In the genomic region with DNA sequence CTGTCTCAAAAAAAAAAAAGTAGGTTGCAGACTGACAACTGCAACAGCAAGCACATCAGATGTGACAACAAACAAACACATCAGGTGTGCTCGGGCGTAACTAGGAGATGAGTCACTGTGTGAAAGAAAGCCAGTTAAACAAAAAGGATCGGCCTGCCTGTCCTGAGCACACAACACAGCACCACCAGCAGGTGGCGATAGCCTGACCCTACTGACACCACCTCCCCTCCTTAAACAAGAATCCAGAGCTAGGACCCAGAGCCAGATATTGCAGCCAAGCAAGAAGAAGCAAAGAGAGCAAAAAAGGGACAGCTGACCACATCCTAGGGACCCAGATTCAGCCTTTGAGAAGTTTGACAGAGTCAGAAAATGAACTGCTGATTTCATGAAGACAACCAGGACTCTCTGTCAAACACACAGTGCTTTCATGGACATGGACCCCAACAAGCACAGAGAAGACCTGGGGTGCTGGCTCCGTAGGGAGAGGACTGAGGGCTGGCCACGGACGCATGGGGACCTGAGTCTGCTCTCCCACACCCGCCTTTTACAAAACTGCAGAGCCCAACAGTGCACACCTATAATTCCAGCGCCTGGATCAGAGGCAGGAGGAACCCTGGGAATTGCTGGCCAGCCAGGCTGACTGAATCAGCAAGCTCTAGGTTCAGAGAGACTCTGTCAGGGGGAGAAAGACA, we compare ENCODE assay signal across 8 mouse cellular contexts. TPM values are rescaled to one million over a fixed set of nuclear protein-coding genes. Genes with fewer than 3 reads are reported as not detected.
DNase-seq lines count a peak whose midpoint lies in the region; ATAC-seq and TF ChIP-seq lines count a peak whose summit lies in the region.

No protein-coding gene starts in this region.

- no peak overlapping the region for H3K27ac ChIP-seq in forebrain, postnatal 0 days (ENCODE audit: low read depth, low read length)
- H3K27ac ChIP-seq in forebrain, embryonic 15.5 days (replicated peaks): no peak overlapping the region
- no peak overlapping the region for H3K27ac ChIP-seq in kidney, adult 2 months (ENCODE audit: insufficient read depth, low read depth, low read length)
- H3K27ac ChIP-seq in lung, embryonic 14.5 days (ENCODE audit: low read depth): no peak overlapping the region

- H3K9me3 ChIP-seq in forebrain, postnatal 0 days (ENCODE audit: low read length): no peaks in the 10 kb centered on the region
- H3K9me3 ChIP-seq in forebrain, embryonic 15.5 days: no peaks in the 10 kb centered on the region
- no peaks in the 10 kb centered on the region for H3K9me3 ChIP-seq in lung, embryonic 14.5 days (ENCODE audit: low read depth, low read length)

- peak; percentile 55 for DNase-seq in forebrain, postnatal 0 days
- DNase-seq in CD8-positive naive resting alpha-beta T cell, adult 2 months (ENCODE audit: low read depth in 2 of 2, low spot score in 2 of 2): peak; percentile 9 to 45
- DNase-seq in brain, embryonic 14.5 days (ENCODE audit: low read depth): peak; percentile 79
- peak; percentile 33 for DNase-seq in fibroblast of lung, adult 2 months (ENCODE audit: low read depth)
- peak; percentile 75 for DNase-seq in kidney, adult 2 months
- peak; percentile 78 for DNase-seq in lung, embryonic 14.5 days
- DNase-seq in skeletal muscle tissue, adult 2 months (ENCODE audit: low read depth, low spot score): peak; percentile 60

- no peak for TF ChIP-seq POLR2A in brain, embryonic 14.5 days (IDR thresholded peaks at IDR 0.05; ENCODE audit: borderline replicate concordance, extremely low read depth, insufficient read depth, insufficient read length, poor library complexity, severe bottlenecking)
- no peak for TF ChIP-seq POLR2A in kidney, adult 2 months (IDR thresholded peaks at IDR 0.05; ENCODE audit: low read depth, low read length)

- peak; percentile 81 for TF ChIP-seq CTCF in forebrain, postnatal 0 days (IDR thresholded peaks at IDR 0.05; ENCODE audit: low read depth)
- peak; percentile 81 for TF ChIP-seq CTCF in brain, embryonic 14.5 days (IDR thresholded peaks at IDR 0.05; ENCODE audit: borderline replicate concordance, extremely low read depth, insufficient read depth, insufficient read length)
- peak; percentile 95 for TF ChIP-seq CTCF in kidney, adult 2 months (conservative IDR thresholded peaks at IDR 0.05; ENCODE audit: insufficient read depth, insufficient read length, low read depth, low read length)
- peak; percentile 86 for TF ChIP-seq CTCF in lung, embryonic 14.5 days (IDR thresholded peaks at IDR 0.05; ENCODE audit: low read depth)

- ATAC-seq in forebrain, postnatal 0 days: 0 out of 2 replicates have a peak, but pooled peaks have one; percentile 28
- ATAC-seq in forebrain, embryonic 15.5 days (replicated peaks): no peak
- no peak for ATAC-seq in lung, embryonic 14.5 days (ENCODE audit: insufficient read depth)

- no peak overlapping the region for H3K4me3 ChIP-seq in forebrain, postnatal 0 days (ENCODE audit: low read depth, low read length)
- no peak overlapping the region for H3K4me3 ChIP-seq in forebrain, embryonic 15.5 days
- no peak overlapping the region for H3K4me3 ChIP-seq in kidney, adult 2 months (ENCODE audit: insufficient read depth, low read depth, low read length)
- H3K4me3 ChIP-seq in lung, embryonic 14.5 days (ENCODE audit: low read depth, low read length): no peak overlapping the region

- H3K4me2 ChIP-seq in forebrain, postnatal 0 days (ENCODE audit: low read depth): no peak overlapping the region
- H3K4me2 ChIP-seq in forebrain, embryonic 15.5 days (replicated peaks): no peak overlapping the region
- no peak overlapping the region for H3K4me2 ChIP-seq in lung, embryonic 14.5 days

- H3K27me3 ChIP-seq in forebrain, postnatal 0 days (ENCODE audit: insufficient read depth, low read length): no peaks in the 10 kb centered on the region
- H3K27me3 ChIP-seq in forebrain, embryonic 15.5 days: no peaks in the 10 kb centered on the region
- H3K27me3 ChIP-seq in kidney, adult 2 months (replicated peaks; ENCODE audit: control insufficient read depth, insufficient read depth, low read length): no peaks in the 10 kb centered on the region
- H3K27me3 ChIP-seq in lung, embryonic 14.5 days (ENCODE audit: insufficient read depth, low read length): no peaks in the 10 kb centered on the region

- H3K36me3 ChIP-seq in forebrain, postnatal 0 days (ENCODE audit: insufficient read depth): 0 out of 2 replicates have a peak, but pooled peaks cover 3% of the 10 kb centered on the region
- no peaks in the 10 kb centered on the region for H3K36me3 ChIP-seq in forebrain, embryonic 15.5 days
- no peaks in the 10 kb centered on the region for H3K36me3 ChIP-seq in kidney, adult 2 months (ENCODE audit: control insufficient read depth, insufficient read depth, low read length)
- H3K36me3 ChIP-seq in lung, embryonic 14.5 days (ENCODE audit: insufficient read depth): 0 out of 2 replicates have a peak, but pooled peaks cover 2% of the 10 kb centered on the region

- 49% methylated on average over 9 of the region's 9 CpGs for WGBS in forebrain, postnatal 0 days
- WGBS in forebrain, embryonic 15.5 days: 46% methylated on average over 9 of the region's 9 CpGs
- WGBS in kidney, adult 2 months: 35% methylated on average over 9 of the region's 9 CpGs
- WGBS in lung, embryonic 14.5 days: 52% methylated on average over 9 of the region's 9 CpGs

- peaks cover 10% of the 10 kb centered on the region; the same call in 1 of the 2 replicates for H3K4me1 ChIP-seq in forebrain, postnatal 0 days (ENCODE audit: insufficient read depth)
- H3K4me1 ChIP-seq in forebrain, embryonic 15.5 days: peaks cover 32% of the 10 kb centered on the region
- peaks cover 11% of the 10 kb centered on the region; the same call in 1 of the 2 replicates for H3K4me1 ChIP-seq in kidney, adult 2 months (ENCODE audit: control insufficient read depth, insufficient read depth, low read length)
- H3K4me1 ChIP-seq in lung, embryonic 14.5 days (ENCODE audit: insufficient read depth): no peaks in the 10 kb centered on the region

- no peak overlapping the region for H3K9ac ChIP-seq in forebrain, postnatal 0 days
- no peak overlapping the region for H3K9ac ChIP-seq in forebrain, embryonic 15.5 days (replicated peaks)
- H3K9ac ChIP-seq in lung, embryonic 14.5 days: no peak overlapping the region

RNA-seq across cellular contexts. Expression of a gene that starts 28.1 kb away (rescaled TPM):
- total RNA-seq in forebrain, postnatal 0 days (2014; rRNA removed): 21.5 and 30.0 TPM in 2 replicates
- polyA plus RNA-seq in forebrain, postnatal 0 days (2015; fragmentation: Nextera tagmentation; extraction: Ambion mirVana): 11.6 and 15.4 TPM in 2 replicates
- polyA plus RNA-seq in forebrain, embryonic 15.5 days (2015; fragmentation: Nextera tagmentation; extraction: Ambion mirVana): 34.0 and 36.3 TPM in 2 replicates
- 68.5 and 82.4 TPM in 2 replicates for polyA plus RNA-seq in brain, embryonic 14.5 days (2012; rRNA removed)
- 454 and 517 TPM in 2 replicates for polyA plus RNA-seq in kidney, adult 2 months (2012; rRNA removed)
- polyA plus RNA-seq in lung, embryonic 14.5 days (2014; fragmentation: Nextera tagmentation; extraction: Ambion mirVana): 15.2 and 15.3 TPM in 2 replicates

RNA-seq across cellular contexts. Expression of a gene that starts 48.9 kb away (rescaled TPM):
- total RNA-seq in forebrain, postnatal 0 days (2014; rRNA removed): 32.7 and 41.1 TPM in 2 replicates
- polyA plus RNA-seq in forebrain, postnatal 0 days (2015; fragmentation: Nextera tagmentation; extraction: Ambion mirVana): 29.5 and 35.3 TPM in 2 replicates
- 27.7 and 29.1 TPM in 2 replicates for polyA plus RNA-seq in forebrain, embryonic 15.5 days (2015; fragmentation: Nextera tagmentation; extraction: Ambion mirVana)
- 26.8 and 28.6 TPM in 2 replicates for polyA plus RNA-seq in brain, embryonic 14.5 days (2012; rRNA removed)
- polyA plus RNA-seq in kidney, adult 2 months (2012; rRNA removed): 63.0 and 74.9 TPM in 2 replicates
- 24.9 and 25.0 TPM in 2 replicates for polyA plus RNA-seq in lung, embryonic 14.5 days (2014; fragmentation: Nextera tagmentation; extraction: Ambion mirVana)

RNA-seq across cellular contexts. Expression of a gene that starts 54.1 kb away (rescaled TPM):
- 9.5 and 16.0 TPM in 2 replicates for total RNA-seq in forebrain, postnatal 0 days (2014; rRNA removed)
- polyA plus RNA-seq in forebrain, postnatal 0 days (2015; fragmentation: Nextera tagmentation; extraction: Ambion mirVana): 11.4 and 12.9 TPM in 2 replicates
- 37.1 and 40.7 TPM in 2 replicates for polyA plus RNA-seq in forebrain, embryonic 15.5 days (2015; fragmentation: Nextera tagmentation; extraction: Ambion mirVana)
- 35.1 and 61.4 TPM in 2 replicates for polyA plus RNA-seq in brain, embryonic 14.5 days (2012; rRNA removed)
- 36.2 and 45.6 TPM in 2 replicates for polyA plus RNA-seq in kidney, adult 2 months (2012; rRNA removed)
- 94.8 and 96.4 TPM in 2 replicates for polyA plus RNA-seq in lung, embryonic 14.5 days (2014; fragmentation: Nextera tagmentation; extraction: Ambion mirVana)

RNA-seq across cellular contexts. Expression of a gene that starts 55.7 kb away (rescaled TPM):
- total RNA-seq in forebrain, postnatal 0 days (2014; rRNA removed): 24.7 and 24.9 TPM in 2 replicates
- 11.4 and 15.2 TPM in 2 replicates for polyA plus RNA-seq in forebrain, postnatal 0 days (2015; fragmentation: Nextera tagmentation; extraction: Ambion mirVana)
- polyA plus RNA-seq in forebrain, embryonic 15.5 days (2015; fragmentation: Nextera tagmentation; extraction: Ambion mirVana): 23.9 and 24.8 TPM in 2 replicates
- polyA plus RNA-seq in brain, embryonic 14.5 days (2012; rRNA removed): 50.4 and 50.5 TPM in 2 replicates
- 24.0 and 31.6 TPM in 2 replicates for polyA plus RNA-seq in kidney, adult 2 months (2012; rRNA removed)
- polyA plus RNA-seq in lung, embryonic 14.5 days (2014; fragmentation: Nextera tagmentation; extraction: Ambion mirVana): 26.7 and 30.5 TPM in 2 replicates

Comparison
In these comparisons a context has a peak if more than half of its experiments do, and no peak if none do; other contexts are left out.
1. DNase-seq: peak in every context shown above with its lines; median percentile 79 in brain, embryonic 14.5 days; 78 in lung, embryonic 14.5 days; 75 in kidney, adult 2 months; 60 in skeletal muscle tissue, adult 2 months; 55 in forebrain, postnatal 0 days; 33 in fibroblast of lung, adult 2 months; 27 in CD8-positive naive resting alpha-beta T cell, adult 2 months.